Mouse (Mus musculus) CH12.LX (cell line): ENCODE measurements around the gene Prl7a1. TPM values are rescaled to one million over a fixed set of nuclear protein-coding genes. Genes with fewer than 3 reads are reported as not detected.

ENCODE experiments used
- DNase-seq: peaks from one replicate; pipeline ENCODE4 v3.0.0-alpha.2; 2013; ENCODE audit errors: extremely low read depth
- H3K27ac ChIP-seq: 2 replicates; pipeline ENCODE4 v1.5.1; 2012; ENCODE audit warnings: low read depth, mild to moderate bottlenecking, control low read depth, moderate library complexity; ENCODE audit not compliant: insufficient read depth
- H3K27me3 ChIP-seq: replicated peaks from 2 replicates; pipeline ENCODE3; 2012; ENCODE audit warnings: inconsistent platforms
- H3K36me3 ChIP-seq, 2 experiments: replicated peaks in 1 of 2; 2 replicates each; pipeline versions ENCODE3 to v1.6.1; 2012; ENCODE audit warnings: inconsistent platforms in 1 of 2, low read length in 1 of 2, mild to moderate bottlenecking in 1 of 2, mixed read lengths in 1 of 2, moderate library complexity in 1 of 2; ENCODE audit not compliant: control insufficient read depth in 1 of 2, insufficient read depth in 1 of 2
- H3K4me1 ChIP-seq, 2 experiments: 2 replicates each; pipeline ENCODE4 v1.6.1; 2012; ENCODE audit warnings: inconsistent platforms in 1 of 2, moderate library complexity in 1 of 2; ENCODE audit not compliant: insufficient read depth in 2 of 2, control insufficient read depth in 1 of 2
- H3K4me2 ChIP-seq: 2 replicates; pipeline ENCODE4 v1.6.1; 2012; ENCODE audit warnings: low read depth, mild to moderate bottlenecking, control low read depth; ENCODE audit not compliant: poor library complexity, insufficient read depth, severe bottlenecking
- H3K4me3 ChIP-seq, 3 experiments: fragments of 150-350 bp in 1 of 3; sonication (generic) in 1 of 3; replicated peaks in 1 of 3; 2 replicates each; pipeline versions ENCODE3 to v1.5.1; 2011 to 2012; ENCODE audit warnings: low read depth in 2 of 3, low read length in 2 of 3, mild to moderate bottlenecking in 2 of 3, moderate library complexity in 2 of 3, control low read depth in 1 of 3, improper control_type of control experiment in 1 of 3, inconsistent platforms in 1 of 3, mixed read lengths in 1 of 3; ENCODE audit not compliant: poor library complexity in 1 of 3
- H3K79me2 ChIP-seq: replicated peaks from 2 replicates; pipeline ENCODE4 v1.6.1; 2012; ENCODE audit warnings: mild to moderate bottlenecking, moderate library complexity; ENCODE audit not compliant: control insufficient read depth, poor library complexity, insufficient read depth, severe bottlenecking; ENCODE audit errors: extremely low read depth
- H3K9ac ChIP-seq: 2 replicates; pipeline ENCODE4 v1.6.1; 2012; ENCODE audit warnings: low read depth, mild to moderate bottlenecking, control low read depth, moderate library complexity; ENCODE audit not compliant: insufficient read depth
- H3K9me3 ChIP-seq: replicated peaks from 2 replicates; pipeline ENCODE3; 2012; ENCODE audit warnings: low read length, inconsistent platforms, mixed read lengths
- IRF4 ChIP-seq: IDR thresholded peaks from 2 replicates; pipeline ENCODE4 v1.6.1; 2014; ENCODE audit warnings: low read depth, mild to moderate bottlenecking, inconsistent platforms, low read length, improper control_type of control experiment
- PAX5 ChIP-seq: IDR thresholded peaks from 2 replicates; pipeline ENCODE4 v1.6.1; 2012; ENCODE audit warnings: low read length, inconsistent platforms, mixed read lengths
- RAD21 ChIP-seq: IDR thresholded peaks from 2 replicates; pipeline ENCODE4 v1.6.1; 2011; ENCODE audit warnings: low read depth, mild to moderate bottlenecking, low read length, improper control_type of control experiment, moderate library complexity
- TCF12 ChIP-seq: IDR thresholded peaks from 2 replicates; pipeline ENCODE4 v1.6.1; 2014; ENCODE audit warnings: low read depth, mild to moderate bottlenecking, inconsistent platforms, low read length, improper control_type of control experiment
- dilution Hi-C: fragments of 300-500 bp; cut with MboI; formaldehyde crosslinking; loops from 2 replicates; pipeline ENCODE4 v1.14.3; 2020; ENCODE audit warnings: low sequenced_read_pairs; ENCODE audit not compliant: extremely low pct_unique_long_range_greater_than_20kb, extremely low pct_ligation_motif_present
- in situ Hi-C: fragments of 300-500 bp; cut with MboI; formaldehyde crosslinking; loops from 3 replicates; pipeline ENCODE4 v1.14.3; 2019; ENCODE audit warnings: low sequenced_read_pairs, low pct_ligation_motif_present, low pct_unique_long_range_greater_than_20kb, mixed read lengths
- polyA plus RNA-seq: library from polyadenylated mRNA; unstranded; fragments of >175 nt; gene quantifications from 2 replicates; pipeline ENCODE4 v1.2.1, GENCODE M21; 2012; ENCODE audit warnings: low read depth; ENCODE audit not compliant: insufficient read length
- total RNA-seq, 2 experiments: library from RNA; depleted of rRNA; stranded (reverse); fragments of 300-350 nt in 1 of 2; fragments of >200 nt in 1 of 2; gene quantifications; 2 replicates each; pipeline ENCODE4 v1.2.3; 2012 to 2014

Gene Prl7a1
- total and polyA plus RNA-seq, 3 experiments: not detected

DNA sequence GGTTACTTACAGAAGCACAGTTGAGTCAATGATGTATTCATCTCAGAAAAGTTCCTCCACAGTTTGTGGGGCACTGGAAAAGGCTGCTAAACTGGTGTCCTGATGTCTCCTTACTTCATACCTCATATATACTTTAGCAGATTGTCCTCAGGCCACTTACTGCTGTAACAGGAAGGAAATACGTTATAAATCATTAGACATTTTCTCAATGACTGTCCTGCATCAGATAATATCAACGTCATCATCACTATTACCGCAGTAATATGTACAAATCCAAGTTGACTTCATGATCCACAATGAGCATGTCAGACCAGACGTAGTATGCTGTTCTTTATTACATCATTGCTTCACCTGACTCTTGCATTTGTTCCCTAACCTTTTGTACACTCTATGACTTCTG, 31.8 kb downstream of the Prl7a1 start, which contains the start of gene Prl7b1:
Prl7b1 (minus strand) TSS at position 101 of the 400 bp plus-strand sequence.
- Histone ChIP-seq H3K9me3 (no peaks in the 10 kb centered on the region), H3K4me1 (no peaks in the 10 kb centered on the region), H3K27me3 (no peaks in the 10 kb centered on the region), H3K4me3 (no peak within 1 kb of the TSS), H3K9ac (no peak within 1 kb of the TSS), H3K79me2 (no peaks in the 10 kb centered on the region), H3K4me2 (no peak within 1 kb of the TSS), H3K27ac (no peak within 1 kb of the TSS), H3K36me3 (no peaks in the 10 kb centered on the region)
- in situ Hi-C loops: no loop called here
- dilution Hi-C loops: no loop called here
- DNase-seq: no peak
- TF ChIP-seq TCF12 (no peak), PAX5 (no peak), RAD21 (no peak), IRF4 (no peak)

Other genes with a start within 250 kb of the Prl7a1 start
- not detected in 2 replicates for gene Prl8a6, start 203.8 kb downstream of the Prl7a1 start, total RNA-seq (2012; rRNA removed)
- gene Prl8a6, start 203.8 kb downstream of the Prl7a1 start, total RNA-seq (2014; rRNA removed): not detected in 2 replicates
- gene Prl8a6, start 203.8 kb downstream of the Prl7a1 start, polyA plus RNA-seq: not detected in 2 replicates
- gene Prl8a8, start 129.3 kb downstream of the Prl7a1 start, total RNA-seq (2012; rRNA removed): 1.5 and 1.6 TPM in 2 replicates
- 1.7 and 1.8 TPM in 2 replicates for gene Prl8a8, start 129.3 kb downstream of the Prl7a1 start, total RNA-seq (2014; rRNA removed)
- 0.98 and 1.3 TPM in 2 replicates for gene Prl8a8, start 129.3 kb downstream of the Prl7a1 start, polyA plus RNA-seq
- not detected in 2 replicates for gene Prl8a9, start 77.9 kb downstream of the Prl7a1 start, total RNA-seq (2012; rRNA removed)
- gene Prl8a9, start 77.9 kb downstream of the Prl7a1 start, total RNA-seq (2014; rRNA removed): not detected in 2 replicates
- gene Prl8a9, start 77.9 kb downstream of the Prl7a1 start, polyA plus RNA-seq: not detected in 2 replicates
- gene Prl8a1, start 60.3 kb downstream of the Prl7a1 start, total RNA-seq (2012; rRNA removed): not detected in 2 replicates
- not detected in 2 replicates for gene Prl8a1, start 60.3 kb downstream of the Prl7a1 start, total RNA-seq (2014; rRNA removed)
- not detected in 2 replicates for gene Prl8a1, start 60.3 kb downstream of the Prl7a1 start, polyA plus RNA-seq
- gene Prl7b1, start 31.9 kb downstream of the Prl7a1 start, total RNA-seq (2012; rRNA removed): not detected in 2 replicates
- gene Prl7b1, start 31.9 kb downstream of the Prl7a1 start, total RNA-seq (2014; rRNA removed): not detected in 2 replicates
- gene Prl7b1, start 31.9 kb downstream of the Prl7a1 start, polyA plus RNA-seq: not detected in 2 replicates
- not detected in 2 replicates for gene Prl7a2, start 25.5 kb upstream of the Prl7a1 start, total RNA-seq (2012; rRNA removed)
- gene Prl7a2, start 25.5 kb upstream of the Prl7a1 start, total RNA-seq (2014; rRNA removed): not detected in 2 replicates
- gene Prl7a2, start 25.5 kb upstream of the Prl7a1 start, polyA plus RNA-seq: not detected in 2 replicates
- gene Prl7d1, start 74.2 kb upstream of the Prl7a1 start, total RNA-seq (2012; rRNA removed): not detected in 2 replicates
- not detected in 2 replicates for gene Prl7d1, start 74.2 kb upstream of the Prl7a1 start, total RNA-seq (2014; rRNA removed)
- gene Prl7d1, start 74.2 kb upstream of the Prl7a1 start, polyA plus RNA-seq: not detected in 2 replicates
- gene Prl7c1, start 138.3 kb upstream of the Prl7a1 start, total RNA-seq (2012; rRNA removed): not detected in 2 replicates
- gene Prl7c1, start 138.3 kb upstream of the Prl7a1 start, total RNA-seq (2014; rRNA removed): not detected in 2 replicates
- not detected in 2 replicates for gene Prl7c1, start 138.3 kb upstream of the Prl7a1 start, polyA plus RNA-seq
- gene Prl2a1, start 159.2 kb upstream of the Prl7a1 start, total RNA-seq (2012; rRNA removed): not detected in 2 replicates
- not detected in 2 replicates for gene Prl2a1, start 159.2 kb upstream of the Prl7a1 start, total RNA-seq (2014; rRNA removed)
- not detected in 2 replicates for gene Prl2a1, start 159.2 kb upstream of the Prl7a1 start, polyA plus RNA-seq
- gene Prl2c1, start 206.8 kb upstream of the Prl7a1 start, total RNA-seq (2012; rRNA removed): not detected in 2 replicates
- gene Prl2c1, start 206.8 kb upstream of the Prl7a1 start, total RNA-seq (2014; rRNA removed): not detected in 2 replicates
- not detected in 2 replicates for gene Prl2c1, start 206.8 kb upstream of the Prl7a1 start, polyA plus RNA-seq